11 mouse cellular contexts compared by ENCODE assay signal in genomic region chr12:112333125-112334079, GRCm38 (mm10).
DNase-seq lines count a peak whose midpoint lies in the region; ATAC-seq and TF ChIP-seq lines count a peak whose summit lies in the region.
"Had no signal": no experiment of that assay in that cellular context is flagged by ENCODE, and none has a peak within 500 bp of the region (broad histone marks: within the 10 kb centered on the region; RNA-seq: fewer than 3 reads in every experiment).

No protein-coding gene starts in this region.

- H3K36me3 ChIP-seq in lung, embryonic 16.5 days (ENCODE audit: control insufficient read depth, insufficient read depth, low read length), result no peaks in the 10 kb centered on the region
- H3K36me3 ChIP-seq in heart, embryonic 10.5 days, result no peaks in the 10 kb centered on the region
- no peaks in the 10 kb centered on the region for H3K36me3 ChIP-seq in limb, embryonic 14.5 days (ENCODE audit: control insufficient read depth, insufficient read depth, low read length)

- no peak for DNase-seq in lung, postnatal 4 days
- no peak for DNase-seq in heart, embryonic 10.5 days (ENCODE audit: low spot score)
- peak; percentile 40 for DNase-seq in limb, embryonic 14.5 days (ENCODE audit: low spot score)
- DNase-seq in yolk sac, embryonic 10.5 days (ENCODE audit: low spot score), result peak; percentile 62
- no peak for DNase-seq in layer of hippocampus, adult 8-10 months (ENCODE audit: low spot score in 2 of 2)
- DNase-seq: cerebellum, postnatal 36 days; right cerebral cortex, postnatal 14 days had no signal

- peaks cover 11% of the 10 kb centered on the region for H3K4me1 ChIP-seq in lung, embryonic 16.5 days (replicated peaks; ENCODE audit: control insufficient read depth, insufficient read depth, low read length)
- H3K4me1 ChIP-seq in heart, embryonic 10.5 days, result peaks cover 67% of the 10 kb centered on the region
- peaks cover 36% of the 10 kb centered on the region for H3K4me1 ChIP-seq in limb, embryonic 14.5 days (ENCODE audit: control insufficient read depth, insufficient read depth, low read length)

- peak overlapping the region; percentile 26; the same call in 1 of the 2 replicates for H3K27ac ChIP-seq in lung, embryonic 16.5 days (ENCODE audit: low read length)
- H3K27ac ChIP-seq in heart, embryonic 10.5 days, result peak overlapping the region; percentile 67
- 0 out of 2 replicates have a peak overlapping the region, but pooled peaks have one; percentile 14 for H3K27ac ChIP-seq in limb, embryonic 14.5 days (replicated peaks; ENCODE audit: low read depth, low read length)

- H3K4me2 ChIP-seq in lung, embryonic 16.5 days (ENCODE audit: low read depth, low read length), result no peak overlapping the region
- H3K4me2 ChIP-seq in limb, embryonic 14.5 days (replicated peaks; ENCODE audit: low read depth, low read length, severe bottlenecking), result no peak overlapping the region

- peak; percentile 59 for ATAC-seq in lung, embryonic 16.5 days (ENCODE audit: low read depth)
- peak; percentile 80 for ATAC-seq in limb, embryonic 14.5 days (ENCODE audit: low FRiP score, low read depth)
- no peak for ATAC-seq in megakaryocyte progenitor cell, adult 5-6 weeks (replicated peaks; ENCODE audit: poor library complexity)
- ATAC-seq in megakaryocyte-erythroid progenitor cell, adult 5-6 weeks (replicated peaks; ENCODE audit: low FRiP score, low TSS enrichment, poor library complexity, severe bottlenecking), result no peak
- ATAC-seq: Patski had no signal

- H3K9ac ChIP-seq in lung, embryonic 16.5 days (ENCODE audit: low read length), result no peak overlapping the region
- H3K9ac ChIP-seq in limb, embryonic 14.5 days (ENCODE audit: low read depth, low read length, severe bottlenecking), result no peak overlapping the region

- no peaks in the 10 kb centered on the region for H3K9me3 ChIP-seq in lung, embryonic 16.5 days (ENCODE audit: control insufficient read depth, low read length)
- no peaks in the 10 kb centered on the region for H3K9me3 ChIP-seq in heart, embryonic 10.5 days
- no peaks in the 10 kb centered on the region for H3K9me3 ChIP-seq in limb, embryonic 14.5 days (ENCODE audit: control insufficient read depth, low read length)

- no peak overlapping the region for H3K4me3 ChIP-seq in lung, embryonic 16.5 days (ENCODE audit: low read length)
- H3K4me3 ChIP-seq in heart, embryonic 10.5 days, result no peak overlapping the region
- H3K4me3 ChIP-seq in limb, embryonic 14.5 days (replicated peaks; ENCODE audit: low read length), result no peak overlapping the region

- H3K27me3 ChIP-seq in lung, embryonic 16.5 days (ENCODE audit: control insufficient read depth, insufficient read depth, low read depth, low read length), result no peaks in the 10 kb centered on the region
- peaks cover 46% of the 10 kb centered on the region; the same call in 1 of the 2 replicates for H3K27me3 ChIP-seq in heart, embryonic 10.5 days (ENCODE audit: insufficient read depth, poor library complexity, severe bottlenecking)
- H3K27me3 ChIP-seq in limb, embryonic 14.5 days (ENCODE audit: control insufficient read depth, insufficient read depth, low read length), result no peaks in the 10 kb centered on the region
- H3K27me3 ChIP-seq: Patski had no signal

- TF ChIP-seq POLR2A in limb, embryonic 14.5 days (IDR thresholded peaks at IDR 0.05; ENCODE audit: borderline replicate concordance, extremely low read depth, insufficient read depth, insufficient read length), result no peak

- 52% methylated on average over 19 of the region's 19 CpGs for WGBS in lung, embryonic 16.5 days
- WGBS in heart, embryonic 10.5 days, result 54% methylated on average over 19 of the region's 19 CpGs
- WGBS in limb, embryonic 14.5 days, result 22% methylated on average over 19 of the region's 19 CpGs

Comparison
In these comparisons a context has a peak if more than half of its experiments do, and no peak if none do; other contexts are left out.
1. ATAC-seq: peak in lung, embryonic 16.5 days (single experiment) and limb, embryonic 14.5 days (single experiment); none in megakaryocyte progenitor cell, adult 5-6 weeks (single experiment) and megakaryocyte-erythroid progenitor cell, adult 5-6 weeks (single experiment).
2. H3K27ac ChIP-seq: peak in every context shown above with its lines; median percentile 67 in heart, embryonic 10.5 days; 26 in lung, embryonic 16.5 days; 14 in limb, embryonic 14.5 days.
3. DNase-seq: peak in limb, embryonic 14.5 days (single experiment) and yolk sac, embryonic 10.5 days (single experiment); none in lung, postnatal 4 days (0 of 2), heart, embryonic 10.5 days (single experiment) and layer of hippocampus, adult 8-10 months (0 of 2).